Mouse (Mus musculus) bone marrow, adult 2 months (tissue): ENCODE measurements around the gene Icmt.

Experiments
- CTCF ChIP-seq: fragments of 200-500 bp; IDR thresholded peaks from 2 replicates; pipeline ENCODE4 v1.5.1; 2011; ENCODE audit warnings: low read length, control low read depth; ENCODE audit not compliant: control insufficient read depth, insufficient read depth
- POLR2A ChIP-seq: fragments of 200-500 bp; IDR thresholded peaks from 2 replicates; pipeline ENCODE4 v1.6.1; 2011; ENCODE audit warnings: low read depth, mild to moderate bottlenecking, control low read depth, low read length, borderline replicate concordance; ENCODE audit not compliant: control insufficient read depth

DNA sequence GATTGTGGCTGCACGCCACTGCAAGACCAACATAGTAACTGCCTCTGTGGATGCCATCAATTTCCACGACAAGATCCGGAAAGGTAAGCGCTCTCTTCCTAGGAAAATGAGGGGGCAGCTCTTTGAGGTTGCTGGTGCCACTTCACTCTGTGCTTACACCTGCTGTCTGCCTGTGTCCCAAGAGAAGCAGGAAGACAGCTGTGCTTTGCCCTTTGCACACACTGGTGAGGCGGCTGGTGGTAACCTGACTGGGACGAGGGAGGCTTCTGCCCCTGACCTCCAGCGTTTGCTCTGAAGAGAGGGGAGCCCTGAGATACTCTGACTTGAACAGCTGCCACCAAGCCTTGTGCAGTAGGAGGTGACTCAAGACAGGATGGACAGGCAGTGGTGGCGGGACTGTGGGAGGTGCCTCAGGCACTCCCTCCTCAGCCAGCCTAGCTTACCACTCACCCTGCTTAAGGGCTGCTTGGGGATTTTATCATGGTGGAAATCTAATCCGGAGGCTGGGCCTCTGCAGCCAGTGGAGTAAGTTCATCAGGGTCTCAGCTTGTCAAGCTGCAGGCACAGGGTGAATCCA is 43.8 kb upstream of the Icmt start:
- TF ChIP-seq CTCF (no peak), POLR2A (no peak)
